Mouse (Mus musculus): ENCODE results near the gene Stard8. TPM values are rescaled to one million over a fixed set of nuclear protein-coding genes. Genes with fewer than 3 reads are reported as not detected.
A peak's percentile ranks its signal among the peaks of the same experiment; 100 is the strongest.
"Not testable (repeated sequence)": the region's sequence is repeated elsewhere in the genome, so short reads cannot be mapped to it uniquely, and the experiment has no call there.

Gene Stard8
- polyA plus RNA-seq (2015; fragmentation: Nextera tagmentation; extraction: Ambion mirVana), result 6.2 and 6.4 TPM in 2 replicates

GRCm38 (mm10) chrX:99003046-99003445 lies at the start of gene Stard8:
Gene Stard8 (plus strand): TSS chrX:99003248.
- H3K4me1 ChIP-seq, result no peaks in the 10 kb centered on the region
- peak within 1 kb of the TSS; percentile 28; the same call in 1 of the 2 replicates for H3K4me2 ChIP-seq
- 48% methylated on average over 9 of the region's 9 CpGs for WGBS
- no peak within 1 kb of the TSS for H3K9ac ChIP-seq
- H3K9me3 ChIP-seq, result no peaks in the 10 kb centered on the region
- H3K27me3 ChIP-seq, result peaks cover 50% of the 10 kb centered on the region
- H3K36me3 ChIP-seq, result no peaks in the 10 kb centered on the region
- peak within 1 kb of the TSS; percentile 9; the same call in 1 of the 2 replicates for H3K4me3 ChIP-seq
- ATAC-seq (ENCODE audit: insufficient number of reproducible peaks, insufficient read depth, low FRiP score, low TSS enrichment, low read depth), result no peak
- H3K27ac ChIP-seq, result no peak within 1 kb of the TSS

- WGBS, result 20% methylated on average over 6 of the region's 6 CpGs
- Histone ChIP-seq H3K27me3 (peaks cover 4% of the 10 kb centered on the region; the same call in 1 of the 2 replicates), H3K9me3 (no peaks in the 10 kb centered on the region), H3K4me1 (no peaks in the 10 kb centered on the region), H3K4me2 (no peak overlapping the region), H3K36me3 (no peaks in the 10 kb centered on the region), H3K27ac (no peak overlapping the region), H3K9ac (no peak overlapping the region), H3K4me3 (no peak overlapping the region)
- no peak for ATAC-seq (ENCODE audit: insufficient number of reproducible peaks, insufficient read depth, low FRiP score, low TSS enrichment, low read depth)
Measured at GRCm38 (mm10) chrX:98953941-98954340, 49.1 kb upstream of the Stard8 start.

- no peak overlapping the region for H3K9ac ChIP-seq
- H3K27ac ChIP-seq, result no peak overlapping the region
- no peak overlapping the region for H3K4me3 ChIP-seq
- 90% methylated on average over 9 of the region's 9 CpGs for WGBS
- no peak overlapping the region for H3K4me2 ChIP-seq
- no peaks in the 10 kb centered on the region for H3K36me3 ChIP-seq
- peaks cover under 1% of the 10 kb centered on the region; the same call in 1 of the 2 replicates for H3K27me3 ChIP-seq
- no peaks in the 10 kb centered on the region for H3K9me3 ChIP-seq
- no peaks in the 10 kb centered on the region for H3K4me1 ChIP-seq
- no peak for ATAC-seq (ENCODE audit: insufficient number of reproducible peaks, insufficient read depth, low FRiP score, low TSS enrichment, low read depth)
Measured at GRCm38 (mm10) chrX:98958287-98958686, 44.8 kb upstream of the Stard8 start.

GRCm38 (mm10) chrX:98959050-98959449 lies 44.0 kb upstream of the Stard8 start:
- 75% methylated on average over 4 of the region's 4 CpGs for WGBS
- no peak for ATAC-seq (ENCODE audit: insufficient number of reproducible peaks, insufficient read depth, low FRiP score, low TSS enrichment, low read depth)
- no peak overlapping the region for H3K4me2 ChIP-seq
- H3K27me3 ChIP-seq, result peaks cover 4% of the 10 kb centered on the region; the same call in 1 of the 2 replicates
- no peak overlapping the region for H3K9ac ChIP-seq
- H3K36me3 ChIP-seq, result no peaks in the 10 kb centered on the region
- H3K4me3 ChIP-seq, result no peak overlapping the region
- H3K27ac ChIP-seq, result no peak overlapping the region
- no peaks in the 10 kb centered on the region for H3K4me1 ChIP-seq
- no peaks in the 10 kb centered on the region for H3K9me3 ChIP-seq

GRCm38 (mm10) chrX:98963742-98964141 lies 39.3 kb upstream of the Stard8 start:
- H3K9me3 ChIP-seq, result no peaks in the 10 kb centered on the region
- no peak overlapping the region for H3K9ac ChIP-seq
- H3K4me3 ChIP-seq, result no peak overlapping the region
- no peak overlapping the region for H3K27ac ChIP-seq
- no peak for ATAC-seq (ENCODE audit: insufficient number of reproducible peaks, insufficient read depth, low FRiP score, low TSS enrichment, low read depth)
- H3K4me1 ChIP-seq, result no peaks in the 10 kb centered on the region
- H3K4me2 ChIP-seq, result no peak overlapping the region
- peaks cover 4% of the 10 kb centered on the region; the same call in 1 of the 2 replicates for H3K27me3 ChIP-seq
- no peaks in the 10 kb centered on the region for H3K36me3 ChIP-seq

- no peak for ATAC-seq (ENCODE audit: insufficient number of reproducible peaks, insufficient read depth, low FRiP score, low TSS enrichment, low read depth)
- Histone ChIP-seq H3K36me3 (no peaks in the 10 kb centered on the region), H3K9ac (no peak overlapping the region), H3K27me3 (peaks cover 4% of the 10 kb centered on the region; the same call in 1 of the 2 replicates), H3K9me3 (no peaks in the 10 kb centered on the region), H3K27ac (no peak overlapping the region), H3K4me2 (no peak overlapping the region), H3K4me1 (no peaks in the 10 kb centered on the region), H3K4me3 (no peak overlapping the region)
Measured at GRCm38 (mm10) chrX:98964513-98964912, 38.5 kb upstream of the Stard8 start.

GRCm38 (mm10) chrX:98986611-98987010 lies 16.4 kb upstream of the Stard8 start:
- not testable (repeated sequence) for H3K9ac ChIP-seq; ATAC-seq (ENCODE audit: insufficient number of reproducible peaks, insufficient read depth, low FRiP score, low TSS enrichment, low read depth); H3K4me2 ChIP-seq; H3K27ac ChIP-seq; H3K4me1 ChIP-seq; H3K36me3 ChIP-seq; H3K9me3 ChIP-seq; H3K4me3 ChIP-seq
- H3K27me3 ChIP-seq, result peaks cover 26% of the 10 kb centered on the region
- 46% methylated on average over 5 of the region's 5 CpGs for WGBS

- Histone ChIP-seq H3K9ac (no peak overlapping the region), H3K36me3 (no peaks in the 10 kb centered on the region), H3K27ac (no peak overlapping the region), H3K4me1 (no peaks in the 10 kb centered on the region), H3K4me2 (no peak overlapping the region), H3K4me3 (no peak overlapping the region), H3K9me3 (no peaks in the 10 kb centered on the region), H3K27me3 (peaks cover 19% of the 10 kb centered on the region; the same call in 1 of the 2 replicates)
- 37% methylated on average over 6 of the region's 6 CpGs for WGBS
- no peak for ATAC-seq (ENCODE audit: insufficient number of reproducible peaks, insufficient read depth, low FRiP score, low TSS enrichment, low read depth)
Measured at GRCm38 (mm10) chrX:98989574-98989973, 13.5 kb upstream of the Stard8 start.

GRCm38 (mm10) chrX:99002065-99002464 lies 983 bp upstream of the Stard8 start:
- no peak overlapping the region for H3K4me2 ChIP-seq
- 79% methylated on average over 6 of the region's 6 CpGs for WGBS
- H3K9ac ChIP-seq, result no peak overlapping the region
- no peaks in the 10 kb centered on the region for H3K9me3 ChIP-seq
- no peaks in the 10 kb centered on the region for H3K36me3 ChIP-seq
- no peak overlapping the region for H3K4me3 ChIP-seq
- H3K27me3 ChIP-seq, result peaks cover 47% of the 10 kb centered on the region
- ATAC-seq (ENCODE audit: insufficient number of reproducible peaks, insufficient read depth, low FRiP score, low TSS enrichment, low read depth), result no peak
- H3K4me1 ChIP-seq, result no peaks in the 10 kb centered on the region
- no peak overlapping the region for H3K27ac ChIP-seq

- 82% methylated on average over 5 of the region's 5 CpGs for WGBS
Measured at GRCm38 (mm10) chrX:99010581-99010980, 7.5 kb downstream of the Stard8 start.

GRCm38 (mm10) chrX:99011281-99011680 lies 8.2 kb downstream of the Stard8 start:
- Histone ChIP-seq H3K4me3 (no peak overlapping the region), H3K36me3 (no peaks in the 10 kb centered on the region), H3K4me2 (no peak overlapping the region), H3K27me3 (peaks cover 57% of the 10 kb centered on the region), H3K27ac (no peak overlapping the region), H3K4me1 (no peaks in the 10 kb centered on the region), H3K9me3 (no peaks in the 10 kb centered on the region), H3K9ac (no peak overlapping the region)
- no peak for ATAC-seq (ENCODE audit: insufficient number of reproducible peaks, insufficient read depth, low FRiP score, low TSS enrichment, low read depth)
- 80% methylated on average over 3 of the region's 3 CpGs for WGBS

More at GRCm38 (mm10) chrX:99010581-99010980, 7.5 kb downstream of the Stard8 start:
- Histone ChIP-seq H3K9ac (no peak overlapping the region), H3K4me1 (no peaks in the 10 kb centered on the region), H3K4me2 (no peak overlapping the region), H3K36me3 (no peaks in the 10 kb centered on the region), H3K27ac (no peak overlapping the region), H3K4me3 (no peak overlapping the region), H3K27me3 (peaks cover 55% of the 10 kb centered on the region), H3K9me3 (no peaks in the 10 kb centered on the region)
- no peak for ATAC-seq (ENCODE audit: insufficient number of reproducible peaks, insufficient read depth, low FRiP score, low TSS enrichment, low read depth)

GRCm38 (mm10) chrX:99012486-99012885 lies 9.4 kb downstream of the Stard8 start:
- Histone ChIP-seq H3K27ac (no peak overlapping the region), H3K4me3 (no peak overlapping the region), H3K4me2 (no peak overlapping the region), H3K36me3 (no peaks in the 10 kb centered on the region), H3K27me3 (peaks cover 61% of the 10 kb centered on the region), H3K9me3 (no peaks in the 10 kb centered on the region), H3K9ac (no peak overlapping the region), H3K4me1 (no peaks in the 10 kb centered on the region)
- 54% methylated on average over 3 of the region's 3 CpGs for WGBS
- no peak for ATAC-seq (ENCODE audit: insufficient number of reproducible peaks, insufficient read depth, low FRiP score, low TSS enrichment, low read depth)

Data from embryonic facial prominence, embryonic 13.5 days (tissue).